Mouse (Mus musculus) midbrain, embryonic 14.5 days (tissue): Measurements from ENCODE around the gene Golph3. TPM values are rescaled to one million over a fixed set of nuclear protein-coding genes. Genes with fewer than 3 reads are reported as not detected.
A peak's percentile ranks its signal among the peaks of the same experiment; 100 is the strongest.

Source experiments
- ATAC-seq: fragments of 200-750 bp; cut with Nextera tagmentation; 2 replicates; pipeline ENCODE4 v1.8.0; 2017; ENCODE audit warnings: moderate number of reproducible peaks, moderate library complexity; ENCODE audit not compliant: low FRiP score, low TSS enrichment
- DNase-seq: peaks from one replicate; pipeline ENCODE4 v3.0.0-alpha.2; 2015
- H3K27ac ChIP-seq: fragments of 300-500 bp; sonication (generic); replicated peaks from 2 replicates; pipeline ENCODE4 v1.5.1; 2014; ENCODE audit warnings: mild to moderate bottlenecking, low read depth, low read length, moderate library complexity
- H3K27me3 ChIP-seq: fragments of 300-500 bp; sonication (generic); 2 replicates; pipeline ENCODE4 v1.6.1; 2014; ENCODE audit warnings: low read length, control low read depth, mixed read lengths; ENCODE audit not compliant: control insufficient read depth, insufficient read depth
- H3K36me3 ChIP-seq: fragments of 300-500 bp; sonication (generic); 2 replicates; pipeline ENCODE4 v1.6.1; 2014; ENCODE audit warnings: low read length, control low read depth; ENCODE audit not compliant: control insufficient read depth, insufficient read depth
- H3K4me1 ChIP-seq: fragments of 300-500 bp; sonication (generic); 2 replicates; pipeline ENCODE4 v1.6.1; 2014; ENCODE audit warnings: mild to moderate bottlenecking, antibody characterized with exemption, low read length, control low read depth; ENCODE audit not compliant: control insufficient read depth, insufficient read depth
- H3K4me2 ChIP-seq: fragments of 300-500 bp; sonication (generic); 2 replicates; pipeline ENCODE4 v1.6.1; 2014; ENCODE audit warnings: mild to moderate bottlenecking, low read length, moderate library complexity
- H3K4me3 ChIP-seq: fragments of 300-500 bp; sonication (generic); replicated peaks from 2 replicates; pipeline ENCODE4 v1.5.1; 2014; ENCODE audit warnings: low read depth, low read length
- H3K9ac ChIP-seq: fragments of 300-500 bp; sonication (generic); replicated peaks from 2 replicates; pipeline ENCODE4 v1.6.1; 2014; ENCODE audit warnings: mild to moderate bottlenecking, low read length, moderate library complexity
- H3K9me3 ChIP-seq: fragments of 300-500 bp; sonication (generic); 2 replicates; pipeline ENCODE4 v1.6.1; 2016; ENCODE audit warnings: low read length, control low read depth, mixed read lengths; ENCODE audit not compliant: control insufficient read depth
- WGBS: fragments of 180-500 bp; shearing (Covaris S2); extraction: QIAGEN DNeasy Blood & Tissue Kit; methylation state at CpG from one replicate; pipeline ENCODE4 v1.1.7; 2014; 5-methylcytosine and 5-hydroxymethylcytosine counted together
- polyA plus RNA-seq: library from polyadenylated mRNA; unstranded; fragments of >200 nt; fragmentation: Nextera tagmentation; extraction: Ambion mirVana; gene quantifications from 2 replicates; pipeline ENCODE4 v1.2.1, GENCODE M21; 2014

Golph3 gene
- polyA plus RNA-seq, 1 experiment from 2014 or later, result 88.2 TPM

GRCm38 (mm10) chr15:12374916-12375315, 53.7 kb downstream of the Golph3 start:
- 61% methylated on average over 18 of the region's 18 CpGs for WGBS
- peaks cover 9% of the 10 kb centered on the region for H3K4me1 ChIP-seq
- no peaks in the 10 kb centered on the region for H3K9me3 ChIP-seq
- peak overlapping the region; percentile 52 for H3K4me2 ChIP-seq
- no peak overlapping the region for H3K27ac ChIP-seq
- DNase-seq (no peak), ATAC-seq (no peak)
- 0 out of 2 replicates have a peak, but pooled peaks cover 3% of the 10 kb centered on the region for H3K36me3 ChIP-seq
- H3K4me3 ChIP-seq, result no peak overlapping the region
- no peak overlapping the region for H3K9ac ChIP-seq
- H3K27me3 ChIP-seq, result no peaks in the 10 kb centered on the region

GRCm38 (mm10) chr15:12375641-12376311, 54.5 kb downstream of the Golph3 start:
- Histone ChIP-seq H3K9me3 (no peaks in the 10 kb centered on the region), H3K4me3 (peak overlapping the region; percentile 13; the same call in 1 of the 2 replicates), H3K4me2 (peak overlapping the region; percentile 52), H3K27me3 (no peaks in the 10 kb centered on the region), H3K4me1 (peaks cover 9% of the 10 kb centered on the region), H3K9ac (0 out of 2 replicates have a peak overlapping the region, but pooled peaks have one; percentile 21), H3K36me3 (0 out of 2 replicates have a peak, but pooled peaks cover 3% of the 10 kb centered on the region), H3K27ac (0 out of 2 replicates have a peak overlapping the region, but pooled peaks have one; percentile 9)
- peak; percentile 87 for DNase-seq
- ATAC-seq, result peak; percentile 60
- WGBS, result 1% methylated on average over 19 of the region's 19 CpGs

GRCm38 (mm10) chr15:12376491-12377069, 55.3 kb downstream of the Golph3 start:
- Histone ChIP-seq H3K36me3 (0 out of 2 replicates have a peak, but pooled peaks cover 3% of the 10 kb centered on the region), H3K4me3 (no peak overlapping the region), H3K9ac (no peak overlapping the region; the same call in 1 of the 2 replicates), H3K4me1 (peaks cover 9% of the 10 kb centered on the region), H3K27ac (no peak overlapping the region), H3K9me3 (no peaks in the 10 kb centered on the region), H3K27me3 (no peaks in the 10 kb centered on the region), H3K4me2 (peak overlapping the region; percentile 52)
- WGBS, result 24% methylated on average over 13 of the region's 13 CpGs
- no peak for ATAC-seq
- DNase-seq, result no peak

GRCm38 (mm10) chr15:12377800-12378199, 56.5 kb downstream of the Golph3 start:
- Histone ChIP-seq H3K4me2 (no peak overlapping the region), H3K36me3 (0 out of 2 replicates have a peak, but pooled peaks cover 3% of the 10 kb centered on the region), H3K27ac (no peak overlapping the region), H3K27me3 (no peaks in the 10 kb centered on the region), H3K9me3 (no peaks in the 10 kb centered on the region), H3K4me3 (no peak overlapping the region), H3K4me1 (peaks cover 9% of the 10 kb centered on the region), H3K9ac (no peak overlapping the region)
- ATAC-seq (no peak), DNase-seq (no peak)
- 75% methylated on average over 10 of the region's 10 CpGs for WGBS

GRCm38 (mm10) chr15:12380057-12380456, 58.8 kb downstream of the Golph3 start:
- Histone ChIP-seq H3K4me3 (no peak overlapping the region), H3K4me1 (peaks cover 9% of the 10 kb centered on the region), H3K9me3 (no peaks in the 10 kb centered on the region), H3K27ac (no peak overlapping the region), H3K27me3 (no peaks in the 10 kb centered on the region), H3K36me3 (no peaks in the 10 kb centered on the region), H3K4me2 (no peak overlapping the region), H3K9ac (no peak overlapping the region)
- no peak for ATAC-seq
- DNase-seq, result no peak
- WGBS, result 97% methylated on average over 3 of the region's 3 CpGs

- peaks cover 7% of the 10 kb centered on the region for H3K4me1 ChIP-seq
- WGBS, result 59% methylated on average over 5 of the region's 5 CpGs
- no peaks in the 10 kb centered on the region for H3K9me3 ChIP-seq
- H3K4me3 ChIP-seq, result no peak overlapping the region
- ATAC-seq (no peak), DNase-seq (peak; percentile 28)
- no peak overlapping the region for H3K4me2 ChIP-seq
- no peak overlapping the region for H3K27ac ChIP-seq
- H3K36me3 ChIP-seq, result no peaks in the 10 kb centered on the region
- H3K9ac ChIP-seq, result no peak overlapping the region
- no peaks in the 10 kb centered on the region for H3K27me3 ChIP-seq
Observed at GRCm38 (mm10) chr15:12380548-12380947, 59.3 kb downstream of the Golph3 start.

- Histone ChIP-seq H3K27me3 (no peaks in the 10 kb centered on the region), H3K9ac (no peak overlapping the region), H3K36me3 (no peaks in the 10 kb centered on the region), H3K27ac (no peak overlapping the region), H3K9me3 (no peaks in the 10 kb centered on the region), H3K4me2 (no peak overlapping the region), H3K4me3 (no peak overlapping the region), H3K4me1 (0 out of 2 replicates have a peak, but pooled peaks cover 7% of the 10 kb centered on the region)
- no peak for ATAC-seq
- WGBS, result 79% methylated on average over 13 of the region's 13 CpGs
- no peak for DNase-seq
Observed at GRCm38 (mm10) chr15:12384679-12385078, 63.4 kb downstream of the Golph3 start.

- Histone ChIP-seq H3K36me3 (no peaks in the 10 kb centered on the region), H3K27ac (peak overlapping the region; percentile 62), H3K4me2 (peak overlapping the region; percentile 19; the same call in 1 of the 2 replicates), H3K27me3 (no peaks in the 10 kb centered on the region), H3K4me3 (no peak overlapping the region), H3K9me3 (no peaks in the 10 kb centered on the region), H3K9ac (no peak overlapping the region), H3K4me1 (0 out of 2 replicates have a peak, but pooled peaks cover 10% of the 10 kb centered on the region)
- peak; percentile 75 for DNase-seq
- WGBS, result 13% methylated on average over 15 of the region's 15 CpGs
- peak; percentile 89 for ATAC-seq
Observed at GRCm38 (mm10) chr15:12388726-12389489, 67.7 kb downstream of the Golph3 start.
